Mouse (Mus musculus): ENCODE data around the gene Rnf141. TPM values are rescaled to one million over a fixed set of nuclear protein-coding genes. Genes with fewer than 3 reads are reported as not detected.

The Rnf141 gene
- polyA plus RNA-seq, 1 experiment from 2014 or later, result 28.8 TPM

Small RNAs within 50 kb of the gene (microRNA-seq; reads per million reads assigned to microRNA genes)
- gene Gm47282, result not detected

Other genes with a start within 250 kb of the Rnf141 start
- 51.8 and 54.9 TPM in 2 replicates for gene Sbf2, start 229.5 kb downstream of the Rnf141 start, polyA plus RNA-seq (2015; fragmentation: Nextera tagmentation; extraction: Ambion mirVana)
- gene Adm, start 216.8 kb downstream of the Rnf141 start, polyA plus RNA-seq (2015; fragmentation: Nextera tagmentation; extraction: Ambion mirVana), result 3.9 and 4.9 TPM in 2 replicates
- 1.5 TPM in 2 replicates for gene Ampd3, start 76.3 kb downstream of the Rnf141 start, polyA plus RNA-seq (2015; fragmentation: Nextera tagmentation; extraction: Ambion mirVana)
- gene Lyve1, start 18.8 kb upstream of the Rnf141 start, polyA plus RNA-seq (2015; fragmentation: Nextera tagmentation; extraction: Ambion mirVana), result 2.5 and 2.9 TPM in 2 replicates
- gene Mrvi1, start 138.0 kb upstream of the Rnf141 start, polyA plus RNA-seq (2015; fragmentation: Nextera tagmentation; extraction: Ambion mirVana), result 0.49 and 0.58 TPM in 2 replicates
- gene Ctr9, start 184.5 kb upstream of the Rnf141 start, polyA plus RNA-seq (2015; fragmentation: Nextera tagmentation; extraction: Ambion mirVana), result 89.4 and 89.8 TPM in 2 replicates
- 1,138 and 1,216 TPM in 2 replicates for gene Eif4g2, start 238.6 kb upstream of the Rnf141 start, polyA plus RNA-seq (2015; fragmentation: Nextera tagmentation; extraction: Ambion mirVana)

Data from forebrain, embryonic 13.5 days (tissue).